Comparison of ENCODE assay signal across 8 mouse cellular contexts in genomic region chr2:27888603-27889545, GRCm38 (mm10). TPM values are rescaled to one million over a fixed set of nuclear protein-coding genes. Genes with fewer than 3 reads are reported as not detected.
A peak's percentile ranks its signal among the peaks of the same experiment; 100 is the strongest.
DNase-seq lines count a peak whose midpoint lies in the region; ATAC-seq lines count a peak whose summit lies in the region.

No protein-coding gene starts in this region.

- ATAC-seq in cerebellum, adult (ENCODE audit: insufficient number of reproducible peaks, low FRiP score, low TSS enrichment): no peak

- peak; percentile 27 for DNase-seq in ovary, adult 18-20 months (ENCODE audit: low spot score)
- no peak for DNase-seq in ovary, postnatal 36 days (ENCODE audit: low spot score)
- peak; percentile 82 to 84 for DNase-seq in heart, adult 18-20 months
- peak; percentile 12 for DNase-seq in kidney, adult 18-20 months
- peak; percentile 54 for DNase-seq in lung, postnatal 14 days
- DNase-seq in layer of hippocampus, postnatal 25 days (ENCODE audit: extremely low spot score in 1 of 2, low spot score in 1 of 2): no peak
- no peak for DNase-seq in thymus, postnatal 4 days

RNA-seq across cellular contexts. Expression of gene Col5a1, which starts 2.6 kb away (rescaled TPM):
- total RNA-seq in heart, adult 18-20 months (2021): 10 to 100 TPM; 14.8 to 17.9 TPM
- 1 to 10 TPM; 3.3 to 4.2 TPM for total RNA-seq in layer of hippocampus, postnatal 25 days (2021)

Comparison
In these comparisons a context has a peak if more than half of its experiments do, and no peak if none do; other contexts are left out.
1. DNase-seq: peak in ovary, adult 18-20 months (single experiment), heart, adult 18-20 months (2 of 2), kidney, adult 18-20 months (single experiment) and lung, postnatal 14 days (single experiment); none in ovary, postnatal 36 days (single experiment), layer of hippocampus, postnatal 25 days (0 of 2) and thymus, postnatal 4 days (single experiment).